Mouse (Mus musculus) heart, postnatal 0 days (tissue): ENCODE results near the gene Ets2.

Experiments used
- CTCF ChIP-seq: IDR thresholded peaks from 2 replicates; pipeline ENCODE4 v1.5.1; 2016; ENCODE audit warnings: antibody characterized with exemption, control low read depth, low read depth
- EP300 ChIP-seq: IDR thresholded peaks from 2 replicates; pipeline ENCODE4 v1.6.1; 2016; ENCODE audit warnings: antibody characterized with exemption, low read depth

GRCm38 (mm10) chr16:95676668-95677067 lies 25.2 kb upstream of the Ets2 start:
- no peak for TF ChIP-seq CTCF
- TF ChIP-seq EP300, result no peak
